Mouse (Mus musculus): ENCODE measurements around the gene Ndufa4l2. TPM values are rescaled to one million over a fixed set of nuclear protein-coding genes. Genes with fewer than 3 reads are reported as not detected.

Gene Ndufa4l2
- polyA plus RNA-seq, 1 experiment: 0.23 TPM

DNA sequence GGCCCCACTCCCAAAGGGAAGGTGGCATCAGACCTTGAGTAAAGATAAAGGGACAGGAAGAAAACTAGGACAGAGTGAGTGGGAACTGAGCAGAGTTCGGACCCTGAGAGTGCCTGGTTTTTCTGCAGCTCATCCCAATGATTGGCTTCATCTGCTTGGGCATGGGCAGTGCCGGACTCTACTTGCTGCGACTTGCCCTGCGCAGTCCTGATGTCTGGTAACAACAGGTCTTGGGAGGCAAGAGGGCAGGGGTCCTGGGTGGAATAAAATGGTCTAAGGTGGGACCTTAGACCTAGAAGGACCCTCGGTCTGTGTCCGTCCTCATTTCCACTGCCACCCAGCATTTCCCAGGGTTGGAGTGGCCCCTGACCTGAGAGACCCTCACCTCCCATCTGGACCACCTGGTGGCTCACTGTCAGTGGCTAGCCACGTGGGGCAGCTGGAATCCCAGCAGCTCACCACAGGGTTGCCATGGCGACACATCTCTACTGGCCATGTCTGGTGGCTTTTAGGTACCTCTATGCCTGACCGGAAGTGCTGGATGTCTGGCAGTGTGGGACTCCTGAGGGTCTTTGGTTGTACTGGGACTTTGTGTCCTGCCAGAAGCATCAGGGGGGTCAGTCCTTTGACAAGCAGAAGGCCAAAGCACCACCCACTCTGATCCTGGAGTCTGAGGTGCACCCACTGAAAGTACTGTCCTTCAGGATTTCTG, 660 bp downstream of the Ndufa4l2 start:
- TF ChIP-seq GATA1 (IDR thresholded peaks at IDR 0.05; ENCODE audit: borderline replicate concordance, low read length): no peak
- no peak for TF ChIP-seq FLI1 (IDR thresholded peaks at IDR 0.05; ENCODE audit: low read length)
- Histone ChIP-seq H3K36me3 (replicated peaks; ENCODE audit: low read length) (peaks cover 42% of the 10 kb centered on the region), H3K27me3 (replicated peaks) (peaks cover 53% of the 10 kb centered on the region), H3K9me3 (no peaks in the 10 kb centered on the region), H3K4me1 (peaks cover 72% of the 10 kb centered on the region), H3K4me3 (replicated peaks) (peak overlapping the region; percentile 18)

DNA sequence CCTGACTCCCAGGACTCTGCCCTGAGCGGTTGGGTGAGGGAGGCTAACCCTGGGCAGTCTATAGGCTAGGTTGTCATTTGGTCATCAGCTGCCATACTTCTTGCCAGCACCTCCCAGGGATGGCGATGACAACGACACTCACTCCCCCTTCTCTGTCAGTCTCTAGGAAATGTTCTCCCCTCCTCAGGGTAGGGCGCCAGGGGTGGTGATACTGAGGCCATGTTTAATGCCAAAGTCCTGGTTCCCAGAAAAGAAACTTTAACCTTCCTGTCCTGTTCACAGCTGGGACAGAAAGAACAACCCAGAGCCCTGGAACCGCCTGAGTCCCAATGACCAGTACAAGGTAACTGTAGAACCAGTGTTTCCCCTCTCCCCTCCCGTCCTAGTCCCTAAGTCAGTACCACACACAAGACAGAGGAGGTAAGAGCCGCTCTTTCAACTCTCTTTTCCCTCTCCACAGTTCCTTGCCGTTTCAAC, 1.3 kb downstream of the Ndufa4l2 start:
- no peak overlapping the region for H3K4me3 ChIP-seq (replicated peaks)
- TF ChIP-seq GATA1 (IDR thresholded peaks at IDR 0.05; ENCODE audit: borderline replicate concordance, low read length) (no peak), FLI1 (IDR thresholded peaks at IDR 0.05; ENCODE audit: low read length) (no peak)
- H3K4me1 ChIP-seq: peaks cover 72% of the 10 kb centered on the region
- H3K27me3 ChIP-seq (replicated peaks): peaks cover 48% of the 10 kb centered on the region
- H3K9me3 ChIP-seq: no peaks in the 10 kb centered on the region
- H3K36me3 ChIP-seq (replicated peaks; ENCODE audit: low read length): peaks cover 47% of the 10 kb centered on the region

DNA sequence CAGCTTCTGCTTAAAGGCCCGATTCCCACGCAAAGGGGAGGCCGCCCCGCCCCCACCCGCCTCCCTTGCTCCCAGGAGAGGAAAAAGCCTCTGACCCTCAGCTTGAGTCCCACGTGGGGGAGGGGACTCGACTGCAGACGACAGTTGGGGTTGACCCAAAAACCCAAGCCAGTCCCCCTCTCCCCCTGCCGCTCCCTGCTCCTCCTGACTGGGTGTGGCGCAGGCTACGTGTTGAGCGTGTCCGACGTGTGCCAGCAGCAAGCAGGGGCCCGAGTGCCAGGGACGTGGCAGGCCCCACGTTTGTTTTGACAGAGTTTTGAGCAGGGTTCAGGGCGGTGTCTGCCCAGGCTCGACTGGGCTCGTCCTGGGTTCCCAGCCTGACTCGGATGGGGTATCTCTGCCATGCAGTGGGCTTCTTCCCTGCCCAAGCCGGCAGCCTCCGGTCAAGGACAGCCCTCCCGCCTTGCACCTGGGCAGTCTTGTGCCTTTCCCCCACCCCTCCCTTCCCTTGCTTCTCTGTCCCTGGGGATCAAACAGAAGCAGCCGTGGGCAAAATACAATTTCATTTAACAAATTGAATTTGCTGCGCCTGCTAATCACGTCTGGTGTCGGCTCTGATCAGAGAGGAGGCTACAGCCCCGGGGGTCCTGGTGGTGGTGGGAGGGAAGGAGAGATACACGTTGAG, 2.0 kb downstream of the Ndufa4l2 start:
- TF ChIP-seq FLI1 (IDR thresholded peaks at IDR 0.05; ENCODE audit: low read length) (no peak), GATA1 (IDR thresholded peaks at IDR 0.05; ENCODE audit: borderline replicate concordance, low read length) (no peak)
- H3K4me1 ChIP-seq: peaks cover 72% of the 10 kb centered on the region
- peaks cover 47% of the 10 kb centered on the region for H3K36me3 ChIP-seq (replicated peaks; ENCODE audit: low read length)
- no peak overlapping the region for H3K4me3 ChIP-seq (replicated peaks)
- H3K9me3 ChIP-seq: no peaks in the 10 kb centered on the region
- H3K27me3 ChIP-seq (replicated peaks): peaks cover 41% of the 10 kb centered on the region

DNA sequence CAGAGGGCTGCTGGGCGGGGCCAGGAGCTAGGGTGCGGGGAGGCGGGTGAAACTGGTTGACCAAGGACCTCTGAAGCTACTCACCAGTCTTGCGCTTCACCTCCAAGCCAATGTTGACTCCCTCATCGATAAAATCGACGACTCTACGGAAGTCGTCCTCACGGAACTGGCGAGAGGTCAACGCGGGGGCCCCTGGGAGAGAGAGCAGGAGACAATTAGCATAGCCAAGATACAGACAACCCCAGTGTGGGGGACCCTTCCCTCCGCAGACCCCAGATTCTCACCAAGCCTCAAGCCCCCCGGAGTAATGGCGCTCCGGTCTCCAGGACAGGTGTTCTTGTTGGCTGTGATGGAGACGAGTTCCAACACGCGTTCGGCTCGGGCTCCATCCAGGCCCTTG, 3.2 kb downstream of the Ndufa4l2 start:
- no peak overlapping the region for H3K4me3 ChIP-seq (replicated peaks)
- no peak for TF ChIP-seq FLI1 (IDR thresholded peaks at IDR 0.05; ENCODE audit: low read length)
- TF ChIP-seq GATA1 (IDR thresholded peaks at IDR 0.05; ENCODE audit: borderline replicate concordance, low read length): no peak
- H3K4me1 ChIP-seq: peaks cover 67% of the 10 kb centered on the region
- no peaks in the 10 kb centered on the region for H3K9me3 ChIP-seq
- H3K27me3 ChIP-seq (replicated peaks): peaks cover 30% of the 10 kb centered on the region
- H3K36me3 ChIP-seq (replicated peaks; ENCODE audit: low read length): peaks cover 47% of the 10 kb centered on the region

DNA sequence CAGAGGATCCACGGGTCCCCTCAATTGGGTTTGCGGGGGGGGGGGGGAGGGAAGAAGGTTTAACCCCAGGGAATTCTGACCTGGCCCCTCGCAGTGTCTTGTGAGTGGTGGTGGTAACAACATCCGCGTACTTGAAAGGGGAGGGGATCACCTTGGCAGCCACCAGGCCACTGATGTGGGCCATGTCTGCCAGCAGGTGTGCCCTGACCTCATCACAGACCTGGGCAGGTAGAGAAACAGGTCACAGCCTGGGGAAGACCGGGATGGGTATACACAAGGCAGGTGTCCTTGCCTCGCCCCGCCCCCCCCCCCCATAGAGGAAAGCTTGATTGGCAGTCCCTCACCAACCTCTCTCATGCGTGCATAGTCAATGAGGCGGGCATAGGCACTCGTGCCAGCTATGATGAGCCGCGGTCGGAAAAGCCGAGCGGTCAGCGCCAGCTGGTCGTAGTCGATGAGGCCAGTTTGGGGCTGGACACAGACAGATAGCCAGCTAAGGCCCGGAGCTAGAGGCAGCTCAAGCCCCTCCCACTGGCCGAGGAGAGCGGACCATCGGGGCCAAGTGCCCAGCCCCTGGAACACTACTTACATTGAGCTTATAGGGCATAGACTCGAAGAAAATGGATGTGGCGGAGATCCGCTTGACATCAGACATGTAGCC, 4.4 kb downstream of the Ndufa4l2 start:
- Histone ChIP-seq H3K4me1 (peaks cover 56% of the 10 kb centered on the region), H3K36me3 (replicated peaks; ENCODE audit: low read length) (peaks cover 47% of the 10 kb centered on the region)

DNA sequence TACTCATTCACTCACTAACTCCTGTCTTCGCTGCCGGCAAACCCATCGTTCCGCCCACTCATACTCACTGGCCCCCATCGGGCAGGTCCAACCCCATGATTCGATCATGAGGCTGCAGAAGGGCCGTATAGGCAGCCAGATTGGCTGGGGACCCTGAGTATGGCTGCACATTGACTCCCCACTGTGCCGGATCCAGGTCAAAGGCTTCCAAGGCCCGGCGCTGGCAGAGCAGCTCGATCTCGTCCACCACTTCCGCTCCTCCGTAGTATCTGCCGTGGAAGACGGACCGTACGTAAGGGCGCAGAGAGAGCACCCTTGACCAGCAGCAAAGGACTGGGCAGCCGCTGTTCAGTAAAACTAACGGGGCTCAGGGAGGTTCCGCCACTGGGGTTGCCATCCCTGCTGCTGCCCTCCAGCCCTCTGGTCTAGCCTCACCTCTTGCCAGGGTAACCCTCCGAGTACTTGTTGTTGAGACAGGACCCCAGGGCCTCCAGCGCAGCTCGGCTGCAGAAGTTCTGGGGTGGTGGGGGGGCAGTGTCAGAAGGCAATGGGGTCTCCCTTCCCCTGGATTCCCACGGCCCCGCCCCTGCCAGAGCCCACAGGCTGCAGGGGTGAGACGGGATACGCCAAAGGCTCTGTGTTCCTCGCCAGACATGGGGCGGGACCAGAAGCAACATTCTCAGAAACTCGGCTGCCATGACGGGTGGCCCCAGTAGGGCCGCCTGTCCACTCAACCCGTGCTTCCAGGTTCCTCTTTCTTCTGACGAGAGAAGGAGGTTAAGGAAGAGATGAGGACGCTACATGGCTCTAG, 5.3 kb downstream of the Ndufa4l2 start:
- H3K36me3 ChIP-seq (replicated peaks; ENCODE audit: low read length): peaks cover 47% of the 10 kb centered on the region
- H3K27me3 ChIP-seq (replicated peaks): peaks cover 25% of the 10 kb centered on the region
- no peaks in the 10 kb centered on the region for H3K9me3 ChIP-seq
- H3K4me3 ChIP-seq (replicated peaks): peak overlapping the region; percentile 7
- TF ChIP-seq FLI1 (IDR thresholded peaks at IDR 0.05; ENCODE audit: low read length) (no peak), GATA1 (IDR thresholded peaks at IDR 0.05; ENCODE audit: borderline replicate concordance, low read length) (no peak)
- peaks cover 56% of the 10 kb centered on the region for H3K4me1 ChIP-seq

More for the DNA sequence above, 4.4 kb downstream of the Ndufa4l2 start:
- Histone ChIP-seq H3K9me3 (no peaks in the 10 kb centered on the region), H3K27me3 (replicated peaks) (peaks cover 25% of the 10 kb centered on the region), H3K4me3 (replicated peaks) (no peak overlapping the region)
- TF ChIP-seq FLI1 (IDR thresholded peaks at IDR 0.05; ENCODE audit: low read length) (no peak), GATA1 (IDR thresholded peaks at IDR 0.05; ENCODE audit: borderline replicate concordance, low read length) (no peak)

DNA sequence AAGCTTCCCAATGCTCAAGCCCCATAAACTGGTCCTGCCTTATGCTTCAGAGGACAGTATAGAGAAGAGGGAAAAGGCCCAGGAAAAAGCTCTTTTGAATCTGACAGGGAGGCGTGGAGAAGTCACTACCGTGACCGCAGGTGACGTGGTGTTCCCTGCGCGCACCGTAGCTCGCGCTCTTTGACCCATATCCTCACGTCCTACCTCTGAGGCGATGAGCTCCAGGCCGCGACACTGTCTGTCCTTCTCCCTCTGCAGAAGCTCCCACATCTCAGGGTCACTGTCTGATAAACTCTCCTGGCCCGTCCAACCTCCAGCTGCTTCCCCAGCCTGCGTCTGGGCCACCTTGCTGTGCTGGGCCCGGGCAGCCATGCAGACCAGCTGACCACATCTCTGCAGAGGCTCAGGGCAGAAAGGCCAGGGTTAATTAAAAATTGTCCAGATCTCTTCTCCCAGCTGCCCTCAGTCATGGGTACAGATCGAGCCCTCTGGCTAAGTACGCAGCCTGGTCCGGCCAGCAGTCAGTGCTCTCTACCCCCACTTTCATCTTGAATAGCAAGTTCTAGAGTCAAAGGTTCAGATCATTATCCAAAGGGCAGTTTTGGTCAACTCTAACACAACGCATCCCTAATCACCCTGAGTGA, 6.1 kb downstream of the Ndufa4l2 start:
- TF ChIP-seq GATA1 (IDR thresholded peaks at IDR 0.05; ENCODE audit: borderline replicate concordance, low read length): no peak
- no peak for TF ChIP-seq FLI1 (IDR thresholded peaks at IDR 0.05; ENCODE audit: low read length)
- H3K4me3 ChIP-seq (replicated peaks): peak overlapping the region; percentile 94
- peaks cover 25% of the 10 kb centered on the region for H3K27me3 ChIP-seq (replicated peaks)
- peaks cover 57% of the 10 kb centered on the region for H3K4me1 ChIP-seq
- no peaks in the 10 kb centered on the region for H3K9me3 ChIP-seq
- H3K36me3 ChIP-seq (replicated peaks; ENCODE audit: low read length): peaks cover 47% of the 10 kb centered on the region

DNA sequence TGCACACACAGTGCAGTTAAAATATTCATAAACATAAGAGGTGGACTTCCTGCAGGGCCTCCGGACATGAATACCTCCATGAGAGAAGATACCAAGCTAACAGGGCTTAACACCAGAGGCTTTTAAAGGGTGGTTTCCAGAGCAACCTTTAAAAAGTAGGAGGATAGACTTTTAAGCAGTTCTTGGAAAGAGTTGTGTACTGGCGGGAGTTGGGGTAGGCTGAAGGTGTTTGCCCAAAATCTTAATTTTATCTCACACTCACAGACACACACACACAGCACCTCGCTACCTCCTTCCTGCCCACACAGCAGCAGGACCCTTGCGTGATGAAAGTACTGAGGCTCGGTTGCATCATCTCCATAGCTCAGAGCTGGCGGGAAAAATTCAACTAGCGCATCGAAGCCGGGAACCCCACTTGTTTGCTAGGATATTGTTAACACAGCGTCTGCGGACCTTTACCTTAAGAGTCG, 6.9 kb downstream of the Ndufa4l2 start:
- peaks cover 28% of the 10 kb centered on the region for H3K27me3 ChIP-seq (replicated peaks)
- H3K4me3 ChIP-seq (replicated peaks): peak overlapping the region; percentile 94
- peaks cover 61% of the 10 kb centered on the region for H3K4me1 ChIP-seq
- no peaks in the 10 kb centered on the region for H3K9me3 ChIP-seq
- peaks cover 43% of the 10 kb centered on the region for H3K36me3 ChIP-seq (replicated peaks; ENCODE audit: low read length)
- TF ChIP-seq FLI1 (IDR thresholded peaks at IDR 0.05; ENCODE audit: low read length) (no peak), GATA1 (IDR thresholded peaks at IDR 0.05; ENCODE audit: borderline replicate concordance, low read length) (no peak)

Data from megakaryocyte, embryonic 14.5 days (primary cell).